Mouse (Mus musculus) limb, embryonic 11.5 days (tissue): ENCODE measurements at regions not wholly inside any gene's neighbourhood (a gene's known extent, or its start where the extent isn't known, plus 50 kb on each side); places are given as distances from the start of the nearest gene placed in this dataset.

ENCODE experiments used
- ATAC-seq: fragments of 200-750 bp; cut with Nextera tagmentation; 2 replicates; pipeline ENCODE4 v1.8.0; 2017; ENCODE audit warnings: low read depth; ENCODE audit not compliant: insufficient number of reproducible peaks, low FRiP score, low TSS enrichment
- DNase-seq: peaks from one replicate; pipeline ENCODE4 v3.0.0-alpha.2; 2015; ENCODE audit warnings: low spot score
- H3K27ac ChIP-seq: fragments of 300-500 bp; sonication (generic); replicated peaks from 2 replicates; pipeline ENCODE4 v1.5.1; 2014; ENCODE audit warnings: low read depth, mild to moderate bottlenecking, low read length
- H3K27me3 ChIP-seq: fragments of 300-500 bp; sonication (generic); 2 replicates; pipeline ENCODE4 v1.6.1; 2014; ENCODE audit warnings: mild to moderate bottlenecking, low read length, mixed read lengths; ENCODE audit not compliant: control insufficient read depth, insufficient read depth
- H3K36me3 ChIP-seq: fragments of 300-500 bp; sonication (generic); 2 replicates; pipeline ENCODE4 v1.6.1; 2014; ENCODE audit warnings: mild to moderate bottlenecking, low read length, moderate library complexity, mixed read lengths; ENCODE audit not compliant: control insufficient read depth, insufficient read depth
- H3K4me1 ChIP-seq: fragments of 300-500 bp; sonication (generic); 2 replicates; pipeline ENCODE4 v1.6.1; 2014; ENCODE audit warnings: low read length, mixed read lengths; ENCODE audit not compliant: control insufficient read depth, insufficient read depth
- H3K4me2 ChIP-seq: fragments of 300-500 bp; sonication (generic); 2 replicates; pipeline ENCODE4 v1.6.1; 2014; ENCODE audit warnings: low read depth, mild to moderate bottlenecking, moderate library complexity; ENCODE audit not compliant: severe bottlenecking
- H3K4me3 ChIP-seq: fragments of 300-500 bp; sonication (generic); 2 replicates; pipeline ENCODE4 v1.5.1; 2014; ENCODE audit warnings: low read depth, low read length
- H3K9ac ChIP-seq: fragments of 300-500 bp; sonication (generic); 2 replicates; pipeline ENCODE4 v1.6.1; 2014; ENCODE audit warnings: mild to moderate bottlenecking, low read length
- H3K9me3 ChIP-seq: fragments of 300-500 bp; sonication (generic); 2 replicates; pipeline ENCODE4 v1.6.1; 2016; ENCODE audit warnings: low read length; ENCODE audit not compliant: control insufficient read depth
- WGBS: fragments of 180-500 bp; shearing (Covaris S2); extraction: QIAGEN DNeasy Blood & Tissue Kit; methylation state at CpG from one replicate; pipeline ENCODE4 v1.1.7; 2014; 5-methylcytosine and 5-hydroxymethylcytosine counted together

DNA sequence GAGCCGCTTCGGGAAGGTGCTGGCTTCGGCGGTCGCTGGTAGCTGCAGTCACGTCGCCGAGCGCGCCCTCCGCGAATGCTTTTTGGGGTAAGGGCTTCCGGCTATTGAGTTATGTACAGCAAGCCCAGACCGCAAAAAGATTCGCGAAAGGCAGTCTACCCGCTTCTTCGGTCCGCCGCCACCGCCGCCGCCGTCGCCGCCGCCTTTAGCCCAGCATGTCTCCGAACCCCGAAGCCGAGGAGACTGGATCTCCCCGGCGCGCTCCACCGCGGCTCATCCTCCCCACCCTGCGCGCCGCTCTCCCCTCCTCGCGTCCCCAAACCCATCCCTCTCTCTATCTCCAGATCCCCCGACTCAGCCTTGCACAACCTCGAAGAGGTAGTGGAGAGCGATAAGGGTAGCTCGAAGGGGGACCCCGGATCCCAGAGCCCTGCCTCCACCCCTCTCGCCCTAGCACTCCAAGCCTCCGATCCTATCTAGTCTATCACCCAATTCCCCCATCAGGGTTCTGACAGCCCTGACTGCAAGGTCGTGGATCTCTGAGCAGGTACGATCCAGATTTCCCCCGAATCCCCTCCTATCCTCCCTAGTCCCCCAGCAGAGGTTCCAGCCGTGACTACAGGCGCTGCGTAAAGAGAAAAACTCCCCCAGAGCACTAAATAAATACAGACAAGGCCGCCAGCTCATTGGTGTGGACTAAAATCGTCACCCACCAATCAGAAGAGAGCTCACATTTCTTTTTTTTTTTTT, 83.7 kb upstream of the Hsd17b12 start:
- Histone ChIP-seq H3K4me2 (peak overlapping the region; percentile 42), H3K36me3 (no peaks in the 10 kb centered on the region), H3K9me3 (no peaks in the 10 kb centered on the region), H3K27ac (no peak overlapping the region), H3K4me3 (peak overlapping the region; percentile 17), H3K27me3 (peaks cover 88% of the 10 kb centered on the region), H3K9ac (no peak overlapping the region), H3K4me1 (no peaks in the 10 kb centered on the region; the same call in 1 of the 2 replicates)
- ATAC-seq: no peak
- no peak for DNase-seq
- WGBS: under 1% methylated on average over 55 of the region's 55 CpGs

DNA sequence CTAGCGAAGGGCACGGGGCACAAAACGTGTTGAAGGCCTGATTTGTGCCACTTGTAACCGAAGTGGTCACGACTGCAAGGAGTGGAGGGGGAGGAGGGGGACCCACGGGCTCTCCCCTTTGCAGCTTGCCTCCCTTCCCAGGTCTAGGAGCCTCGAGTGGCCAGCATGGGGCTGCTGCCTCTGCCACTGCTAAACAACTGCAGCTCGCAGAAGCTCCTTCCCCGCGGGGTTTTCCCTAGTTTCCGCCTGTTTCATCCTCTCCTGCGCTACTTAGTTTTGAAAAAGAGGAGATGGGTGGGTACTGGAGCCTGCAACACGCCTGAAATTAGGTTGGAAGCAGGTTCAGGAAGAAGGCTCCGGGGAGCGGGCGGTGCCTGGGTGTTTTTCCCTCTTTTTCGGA, 82.6 kb upstream of the Hsd17b12 start:
- Histone ChIP-seq H3K9me3 (no peaks in the 10 kb centered on the region), H3K4me3 (no peak overlapping the region), H3K4me2 (no peak overlapping the region), H3K27ac (no peak overlapping the region), H3K27me3 (peaks cover 77% of the 10 kb centered on the region), H3K36me3 (no peaks in the 10 kb centered on the region), H3K9ac (no peak overlapping the region), H3K4me1 (no peaks in the 10 kb centered on the region; the same call in 1 of the 2 replicates)
- ATAC-seq (no peak), DNase-seq (peak; percentile 34)
- WGBS: 5% methylated on average over 17 of the region's 17 CpGs

DNA sequence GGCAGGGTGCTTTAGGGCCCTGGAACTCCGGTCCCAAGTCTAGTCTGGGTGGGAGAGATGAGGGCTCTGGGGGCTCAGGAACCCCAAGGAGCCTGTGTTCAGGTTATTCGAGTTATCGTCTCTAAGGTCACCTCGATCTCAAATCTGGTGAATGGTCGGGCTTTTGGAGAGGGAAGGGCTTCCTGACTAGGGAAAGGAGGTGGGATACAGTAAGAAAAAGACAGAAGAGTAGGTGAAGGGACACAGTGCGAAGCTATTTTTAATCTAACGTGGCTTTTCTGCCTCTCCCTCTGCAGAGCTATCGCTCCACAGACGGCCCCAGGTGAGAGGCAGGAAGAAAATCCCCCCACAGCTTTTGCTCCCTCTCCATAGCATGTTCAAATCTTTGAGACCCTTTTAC, 81.8 kb upstream of the Hsd17b12 start:
- 17% methylated on average over 9 of the region's 9 CpGs for WGBS
- Histone ChIP-seq H3K36me3 (no peaks in the 10 kb centered on the region), H3K4me2 (no peak overlapping the region), H3K27me3 (peaks cover 69% of the 10 kb centered on the region), H3K9me3 (no peaks in the 10 kb centered on the region), H3K4me3 (no peak overlapping the region), H3K27ac (no peak overlapping the region), H3K4me1 (no peaks in the 10 kb centered on the region; the same call in 1 of the 2 replicates), H3K9ac (no peak overlapping the region)
- DNase-seq (no peak), ATAC-seq (no peak)

DNA sequence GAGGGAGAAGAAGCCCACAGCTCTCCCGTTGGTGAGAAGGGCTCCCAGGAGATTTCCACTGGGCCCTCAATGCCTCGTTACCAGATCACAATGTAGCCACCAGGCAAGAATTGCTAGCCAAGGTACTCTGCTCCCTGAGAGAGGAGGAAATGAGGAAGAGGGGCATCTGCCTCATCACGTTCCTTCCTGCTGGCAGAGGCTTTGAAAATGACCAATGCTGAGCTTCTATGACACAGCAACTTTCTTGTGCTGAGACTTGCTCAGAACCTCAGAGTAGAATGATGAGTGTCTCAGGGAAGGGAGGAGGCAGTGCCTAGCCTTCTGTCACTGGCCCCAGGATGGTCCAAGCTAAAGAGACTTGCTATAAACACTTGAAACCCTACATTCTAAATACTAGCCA, 78.7 kb upstream of the Hsd17b12 start:
- Histone ChIP-seq H3K4me1 (no peaks in the 10 kb centered on the region; the same call in 1 of the 2 replicates), H3K36me3 (no peaks in the 10 kb centered on the region), H3K9ac (no peak overlapping the region), H3K4me3 (no peak overlapping the region), H3K9me3 (no peaks in the 10 kb centered on the region), H3K4me2 (no peak overlapping the region), H3K27me3 (peaks cover 38% of the 10 kb centered on the region), H3K27ac (no peak overlapping the region)
- WGBS: 51% methylated on average over 3 of the region's 3 CpGs
- no peak for ATAC-seq
- no peak for DNase-seq

DNA sequence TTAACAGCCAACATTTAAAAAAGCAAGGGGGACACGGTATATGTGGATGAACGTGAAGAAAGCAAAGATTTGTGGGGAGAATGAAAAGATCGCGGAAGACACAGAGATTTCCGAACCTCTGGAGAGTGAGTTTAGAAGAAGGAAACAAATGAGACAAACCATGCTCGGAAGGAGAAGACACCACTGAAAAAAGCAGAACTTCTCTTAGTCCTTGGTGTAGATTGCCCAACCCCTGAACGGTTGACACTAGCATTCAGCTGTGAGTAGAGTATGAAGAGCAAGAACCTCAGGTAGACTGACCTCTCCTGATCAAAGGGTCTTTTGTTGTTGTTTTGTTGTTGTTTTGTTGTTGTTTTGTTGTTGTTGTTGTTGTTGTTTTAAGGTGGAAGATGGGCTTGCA, 75.8 kb upstream of the Hsd17b12 start:
- peaks cover 10% of the 10 kb centered on the region for H3K27me3 ChIP-seq
- H3K36me3 ChIP-seq: no peaks in the 10 kb centered on the region
- H3K9ac ChIP-seq: no peak overlapping the region
- no peaks in the 10 kb centered on the region for H3K9me3 ChIP-seq
- no peak overlapping the region for H3K27ac ChIP-seq
- no peak for ATAC-seq
- H3K4me2 ChIP-seq: no peak overlapping the region
- 88% methylated on average over 7 of the region's 7 CpGs for WGBS
- H3K4me1 ChIP-seq: no peaks in the 10 kb centered on the region
- DNase-seq: no peak
- no peak overlapping the region for H3K4me3 ChIP-seq

DNA sequence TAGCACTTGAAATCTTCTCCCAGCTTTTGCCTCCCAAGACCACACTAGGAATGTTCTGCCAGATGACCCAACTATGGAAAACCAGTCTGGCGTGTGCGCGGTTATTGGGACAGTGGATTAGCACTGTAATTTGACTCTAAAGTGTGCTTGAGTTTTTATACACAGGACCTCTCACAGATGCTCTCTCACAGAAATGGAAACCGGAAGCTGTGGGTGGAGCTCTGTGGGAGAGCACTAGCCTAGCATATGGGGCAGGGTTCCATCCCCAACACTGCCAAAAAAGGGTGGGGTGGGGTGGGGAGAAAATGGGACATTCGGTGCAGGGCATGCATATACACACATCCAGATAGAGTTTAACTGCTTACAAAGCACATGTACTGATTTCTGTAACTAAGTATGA, 61.7 kb upstream of the Hsd17b12 start:
- ATAC-seq: no peak
- Histone ChIP-seq H3K9ac (no peak overlapping the region), H3K4me1 (0 out of 2 replicates have a peak, but pooled peaks cover 3% of the 10 kb centered on the region), H3K4me2 (no peak overlapping the region), H3K9me3 (no peaks in the 10 kb centered on the region), H3K27me3 (no peaks in the 10 kb centered on the region), H3K36me3 (no peaks in the 10 kb centered on the region), H3K27ac (no peak overlapping the region), H3K4me3 (no peak overlapping the region)
- WGBS: 53% methylated on average over 5 of the region's 5 CpGs
- peak; percentile 20 for DNase-seq

DNA sequence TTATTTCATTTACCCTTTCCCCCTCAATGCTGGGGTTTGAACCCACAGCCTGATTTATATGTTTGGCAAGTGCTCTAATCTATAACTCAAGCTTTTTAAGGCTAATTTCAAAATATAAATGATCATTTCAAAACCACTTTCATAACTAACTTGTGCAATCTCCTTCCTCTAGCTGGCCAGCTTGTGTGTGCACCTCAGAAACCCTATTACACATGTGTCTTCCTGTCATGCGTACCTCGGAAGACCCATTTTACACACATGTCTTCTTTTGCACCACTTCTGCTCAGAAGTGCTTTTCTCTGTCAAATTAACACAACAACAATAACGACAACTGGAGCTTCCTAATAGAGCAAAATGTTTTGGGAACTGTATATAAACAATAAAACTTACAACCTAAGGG, 59.7 kb upstream of the Hsd17b12 start:
- Histone ChIP-seq H3K4me3 (no peak overlapping the region), H3K4me2 (no peak overlapping the region), H3K27ac (no peak overlapping the region), H3K36me3 (no peaks in the 10 kb centered on the region), H3K9ac (no peak overlapping the region), H3K27me3 (no peaks in the 10 kb centered on the region), H3K9me3 (no peaks in the 10 kb centered on the region), H3K4me1 (0 out of 2 replicates have a peak, but pooled peaks cover 3% of the 10 kb centered on the region)
- ATAC-seq (no peak), DNase-seq (no peak)
- 88% methylated on average over 3 of the region's 3 CpGs for WGBS

DNA sequence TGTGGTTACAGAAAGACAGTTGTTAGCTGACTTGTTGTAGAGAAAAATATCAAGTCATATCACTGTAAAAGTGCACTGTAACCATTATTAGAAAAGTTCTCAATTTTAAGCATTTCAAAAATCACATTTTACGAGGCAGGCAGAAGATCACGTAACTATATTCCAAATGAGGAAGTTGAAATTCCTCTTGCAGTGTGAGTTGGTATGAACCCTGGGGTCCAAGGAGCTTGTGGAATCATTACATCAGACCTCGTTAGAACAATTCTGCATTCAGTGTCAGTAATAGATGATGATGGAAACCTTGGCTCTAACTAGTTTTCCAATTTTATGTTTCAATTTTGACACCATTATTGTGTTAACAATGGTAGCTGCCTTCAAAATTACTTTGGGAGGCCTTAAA, 57.7 kb upstream of the Hsd17b12 start:
- no peak overlapping the region for H3K4me2 ChIP-seq
- H3K27ac ChIP-seq: no peak overlapping the region
- no peak overlapping the region for H3K9ac ChIP-seq
- H3K36me3 ChIP-seq: no peaks in the 10 kb centered on the region
- no peak overlapping the region for H3K4me3 ChIP-seq
- no peak for DNase-seq
- H3K4me1 ChIP-seq: 0 out of 2 replicates have a peak, but pooled peaks cover 3% of the 10 kb centered on the region
- 85% methylated on average over 3 of the region's 3 CpGs for WGBS
- no peaks in the 10 kb centered on the region for H3K27me3 ChIP-seq
- no peaks in the 10 kb centered on the region for H3K9me3 ChIP-seq
- ATAC-seq: no peak
